Mouse (Mus musculus) megakaryocyte, embryonic 14.5 days (primary cell): ENCODE measurements around the gene Tmem132c. TPM values are rescaled to one million over a fixed set of nuclear protein-coding genes. Genes with fewer than 3 reads are reported as not detected.

Experiments used
- H3K27me3 ChIP-seq: replicated peaks from 2 replicates; pipeline ENCODE3; 2012; ENCODE audit warnings: inconsistent platforms
- H3K36me3 ChIP-seq: replicated peaks from 2 replicates; pipeline ENCODE3; 2012; ENCODE audit warnings: low read length, inconsistent platforms, mixed read lengths
- H3K4me1 ChIP-seq: 2 replicates; pipeline ENCODE4 v1.6.1; 2012; ENCODE audit warnings: inconsistent platforms
- H3K4me3 ChIP-seq: replicated peaks from 2 replicates; pipeline ENCODE3; 2012; ENCODE audit warnings: moderate library complexity, mild to moderate bottlenecking, inconsistent platforms
- H3K9me3 ChIP-seq: 2 replicates; pipeline ENCODE4 v1.6.1; 2012; ENCODE audit warnings: inconsistent platforms
- FLI1 ChIP-seq: IDR thresholded peaks from 2 replicates; pipeline ENCODE4 v1.6.1; 2012; ENCODE audit warnings: low read length, inconsistent platforms, mixed read lengths
- GATA1 ChIP-seq: IDR thresholded peaks from 3 replicates; pipeline ENCODE4 v1.6.1; 2012; ENCODE audit warnings: mixed read lengths, low read length, inconsistent platforms, borderline replicate concordance
- polyA plus RNA-seq: library from polyadenylated mRNA; stranded (reverse); fragments of >175 nt; gene quantifications from 2 replicates; pipeline ENCODE4 v1.2.3, GENCODE M21; 2012; ENCODE audit warnings: low replicate concordance; ENCODE audit not compliant: insufficient read depth

Gene Tmem132c
- polyA plus RNA-seq, 1 experiment = not detected

GRCm38 (mm10) chr5:127361145-127361544 is 119.5 kb downstream of the Tmem132c start:
- H3K36me3 ChIP-seq = no peaks in the 10 kb centered on the region
- H3K4me1 ChIP-seq = no peaks in the 10 kb centered on the region
- H3K4me3 ChIP-seq = no peak overlapping the region
- H3K27me3 ChIP-seq = no peaks in the 10 kb centered on the region
- H3K9me3 ChIP-seq = peaks cover 71% of the 10 kb centered on the region
- TF ChIP-seq GATA1 (no peak), FLI1 (no peak)

- no peak overlapping the region for H3K4me3 ChIP-seq
- no peaks in the 10 kb centered on the region for H3K27me3 ChIP-seq
- peaks cover 73% of the 10 kb centered on the region for H3K9me3 ChIP-seq
- no peaks in the 10 kb centered on the region for H3K36me3 ChIP-seq
- TF ChIP-seq GATA1 = no peak
- no peak for TF ChIP-seq FLI1
- no peaks in the 10 kb centered on the region for H3K4me1 ChIP-seq
Observed at GRCm38 (mm10) chr5:127365061-127365460, 123.5 kb downstream of the Tmem132c start.

DNA sequence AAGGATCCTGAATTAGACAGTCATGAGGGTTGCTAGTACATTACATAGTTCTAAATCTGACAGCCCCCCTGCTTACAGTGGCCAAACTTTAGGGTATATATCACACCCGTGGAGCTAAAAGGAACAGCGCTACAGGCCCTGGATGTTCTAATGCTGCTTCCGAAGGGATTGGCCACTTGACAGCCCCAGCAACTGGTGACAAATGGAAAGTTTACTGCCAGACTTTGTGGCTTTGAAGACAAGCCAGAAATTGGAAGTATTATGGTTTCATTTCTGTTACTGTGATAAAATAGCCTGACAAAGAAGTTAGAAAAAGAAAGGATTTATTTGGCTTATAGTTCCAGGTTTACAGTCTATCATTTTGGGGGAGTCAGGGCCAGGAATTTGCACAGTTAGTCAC is 126.6 kb downstream of the Tmem132c start:
- Histone ChIP-seq H3K4me1 (no peaks in the 10 kb centered on the region), H3K36me3 (no peaks in the 10 kb centered on the region), H3K9me3 (peaks cover 72% of the 10 kb centered on the region), H3K4me3 (no peak overlapping the region), H3K27me3 (no peaks in the 10 kb centered on the region)
- no peak for TF ChIP-seq GATA1
- TF ChIP-seq FLI1 = no peak

- Histone ChIP-seq H3K9me3 (peaks cover 79% of the 10 kb centered on the region), H3K27me3 (no peaks in the 10 kb centered on the region), H3K4me1 (no peaks in the 10 kb centered on the region), H3K36me3 (no peaks in the 10 kb centered on the region), H3K4me3 (no peak overlapping the region)
- no peak for TF ChIP-seq FLI1
- no peak for TF ChIP-seq GATA1
Observed at GRCm38 (mm10) chr5:127369812-127370211, 128.2 kb downstream of the Tmem132c start.

- no peaks in the 10 kb centered on the region for H3K36me3 ChIP-seq
- H3K9me3 ChIP-seq = peaks cover 82% of the 10 kb centered on the region
- TF ChIP-seq GATA1 (no peak), FLI1 (no peak)
- no peaks in the 10 kb centered on the region for H3K27me3 ChIP-seq
- H3K4me1 ChIP-seq = no peaks in the 10 kb centered on the region
- no peak overlapping the region for H3K4me3 ChIP-seq
Observed at GRCm38 (mm10) chr5:127370503-127370902, 128.9 kb downstream of the Tmem132c start.

GRCm38 (mm10) chr5:127374251-127374650 is 132.6 kb downstream of the Tmem132c start:
- Histone ChIP-seq H3K4me1 (no peaks in the 10 kb centered on the region), H3K9me3 (peaks cover 82% of the 10 kb centered on the region), H3K36me3 (no peaks in the 10 kb centered on the region), H3K4me3 (no peak overlapping the region), H3K27me3 (no peaks in the 10 kb centered on the region)
- no peak for TF ChIP-seq GATA1
- TF ChIP-seq FLI1 = no peak

- Histone ChIP-seq H3K4me1 (no peaks in the 10 kb centered on the region), H3K4me3 (peak overlapping the region; percentile 38), H3K9me3 (peaks cover 84% of the 10 kb centered on the region), H3K27me3 (no peaks in the 10 kb centered on the region), H3K36me3 (no peaks in the 10 kb centered on the region)
- TF ChIP-seq GATA1 = no peak
- no peak for TF ChIP-seq FLI1
Observed at GRCm38 (mm10) chr5:127375654-127376053, 134.0 kb downstream of the Tmem132c start.

DNA sequence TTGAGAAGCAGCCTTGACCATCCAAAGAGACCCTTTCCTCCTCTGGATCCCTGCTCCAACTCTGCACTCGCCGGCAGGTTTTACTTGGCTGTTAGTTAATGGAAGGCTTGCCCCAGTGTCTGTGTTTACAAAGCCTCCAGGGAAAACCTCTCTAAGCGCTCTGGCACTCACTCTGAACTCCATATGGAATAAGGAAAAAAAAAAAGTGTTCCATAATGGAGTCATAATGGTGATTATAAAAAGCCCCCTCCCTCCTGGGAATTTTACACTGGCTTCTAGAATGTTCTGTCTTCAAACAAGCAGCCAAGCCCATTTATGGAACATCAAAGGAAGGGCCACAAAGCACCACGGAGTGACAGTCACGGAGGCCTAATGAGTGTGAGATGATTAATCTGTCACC is 136.9 kb downstream of the Tmem132c start:
- TF ChIP-seq FLI1 (no peak), GATA1 (no peak)
- H3K4me1 ChIP-seq = no peaks in the 10 kb centered on the region
- peaks cover 83% of the 10 kb centered on the region for H3K9me3 ChIP-seq
- no peaks in the 10 kb centered on the region for H3K27me3 ChIP-seq
- no peak overlapping the region for H3K4me3 ChIP-seq
- no peaks in the 10 kb centered on the region for H3K36me3 ChIP-seq

GRCm38 (mm10) chr5:127379351-127379750 is 137.7 kb downstream of the Tmem132c start:
- Histone ChIP-seq H3K4me1 (no peaks in the 10 kb centered on the region), H3K27me3 (no peaks in the 10 kb centered on the region), H3K9me3 (peaks cover 78% of the 10 kb centered on the region), H3K36me3 (no peaks in the 10 kb centered on the region), H3K4me3 (no peak overlapping the region)
- TF ChIP-seq FLI1 (no peak), GATA1 (no peak)

GRCm38 (mm10) chr5:127381216-127381615 is 139.6 kb downstream of the Tmem132c start:
- H3K4me3 ChIP-seq = no peak overlapping the region
- TF ChIP-seq GATA1 (no peak), FLI1 (no peak)
- no peaks in the 10 kb centered on the region for H3K4me1 ChIP-seq
- H3K27me3 ChIP-seq = no peaks in the 10 kb centered on the region
- peaks cover 65% of the 10 kb centered on the region for H3K9me3 ChIP-seq
- H3K36me3 ChIP-seq = no peaks in the 10 kb centered on the region

DNA sequence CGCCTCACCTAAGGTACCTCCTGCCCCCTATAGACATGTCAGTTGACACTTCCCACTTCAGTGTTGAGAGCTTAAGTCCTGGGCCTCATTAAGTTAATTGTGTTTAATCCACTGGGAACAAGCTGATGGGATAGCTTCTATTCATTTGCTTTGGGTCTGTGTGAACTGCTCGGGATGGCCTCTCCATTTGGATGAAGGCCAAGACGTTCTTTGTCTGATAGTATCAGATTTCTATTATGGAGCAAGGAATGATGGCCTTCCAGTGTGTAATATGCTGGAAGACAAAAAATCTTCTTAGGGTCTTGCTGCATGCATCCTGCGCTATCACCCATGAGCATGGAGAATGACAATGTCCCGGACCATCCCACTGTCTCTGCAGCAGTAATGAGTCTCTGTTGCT is 141.0 kb downstream of the Tmem132c start:
- no peak overlapping the region for H3K4me3 ChIP-seq
- no peaks in the 10 kb centered on the region for H3K36me3 ChIP-seq
- peaks cover 68% of the 10 kb centered on the region for H3K9me3 ChIP-seq
- H3K4me1 ChIP-seq = no peaks in the 10 kb centered on the region
- H3K27me3 ChIP-seq = no peaks in the 10 kb centered on the region
- TF ChIP-seq GATA1 (no peak), FLI1 (no peak)
